Mouse (Mus musculus): ENCODE measurements at regions not wholly inside any gene's neighbourhood (a gene's known extent, or its start where the extent isn't known, plus 50 kb on each side); places are given as distances from the start of the nearest gene placed in this dataset.
A peak's percentile ranks its signal among the peaks of the same experiment; 100 is the strongest.

DNA sequence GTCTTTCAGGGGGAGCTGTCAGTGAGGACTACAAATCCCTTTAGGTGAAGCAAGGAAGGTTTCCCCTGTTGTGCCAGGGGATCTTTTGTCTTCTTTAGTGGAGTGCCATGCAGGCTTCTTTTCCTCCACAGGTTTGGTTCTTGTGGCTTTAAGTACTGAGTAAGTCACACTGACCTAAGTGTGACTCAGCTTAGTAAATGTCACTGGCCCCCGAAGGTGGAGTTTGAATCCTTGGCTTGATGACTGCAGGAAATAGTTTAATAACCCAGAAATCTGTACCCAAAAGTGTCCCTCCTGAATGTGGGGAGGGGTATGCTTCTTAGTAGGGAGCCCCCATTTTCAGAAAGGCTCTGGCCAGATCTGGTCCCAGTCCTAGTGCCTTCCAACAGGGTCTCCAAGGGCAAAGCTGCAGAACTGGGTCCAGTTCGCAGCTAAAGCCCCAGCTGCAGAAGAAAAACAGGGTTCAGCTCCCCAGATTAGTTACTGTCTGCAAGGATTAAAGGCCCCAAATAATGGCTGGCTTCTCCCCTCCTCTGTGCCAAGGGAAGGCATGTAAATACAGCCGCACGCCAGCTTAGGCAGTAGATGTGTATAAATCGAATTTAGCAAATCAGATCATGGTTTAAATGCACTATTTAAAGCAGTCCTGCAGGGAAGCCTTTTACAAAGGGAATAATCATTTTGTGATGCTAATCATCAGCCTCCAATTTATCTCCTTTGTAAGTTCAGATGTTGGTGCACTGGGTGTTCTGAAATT is 51.6 kb upstream of the Polg start:
- peak; percentile 22 for DNase-seq

GRCm38 (mm10) chr7:79516287-79516686 is 50.1 kb upstream of the Polg start:
- peak; percentile 37 for DNase-seq

All from cerebellum, adult 11-12 months (tissue).